Mouse (Mus musculus): ENCODE data around the gene Lrrc56. TPM values are rescaled to one million over a fixed set of nuclear protein-coding genes. Genes with fewer than 3 reads are reported as not detected.

The Lrrc56 gene
- polyA plus RNA-seq, 1 experiment from 2014 or later: 9.5 TPM

MicroRNAs within 50 kb of the gene (microRNA counts, 519-probe panel; counts per million panel counts)
- 2,882 counts per million, percentile 79 among the panel's probes with 10 or more counts for microRNA mmu-miR-210

Small RNA genes within 50 kb of the gene (microRNA-seq; reads per million reads assigned to microRNA genes)
- gene Mir210: 993 reads per million, percentile 76 among the genes with 10 or more reads in this experiment

Other genes with a start within 250 kb of the Lrrc56 start
- gene Ifitm5, start 243.9 kb upstream of the Lrrc56 start, polyA plus RNA-seq (2015; fragmentation: Nextera tagmentation; extraction: Ambion mirVana): 0.26 and 0.44 TPM in 2 replicates
- not detected in 2 replicates for gene Gm45717, start 238.2 kb upstream of the Lrrc56 start, polyA plus RNA-seq (2015; fragmentation: Nextera tagmentation; extraction: Ambion mirVana)
- 391 and 458 TPM in 2 replicates for gene Ifitm2, start 238.2 kb upstream of the Lrrc56 start, polyA plus RNA-seq (2015; fragmentation: Nextera tagmentation; extraction: Ambion mirVana)
- 15.2 and 15.4 TPM in 2 replicates for gene Ifitm1, start 226.9 kb upstream of the Lrrc56 start, polyA plus RNA-seq (2015; fragmentation: Nextera tagmentation; extraction: Ambion mirVana)
- 68.0 and 76.2 TPM in 2 replicates for gene Ifitm3, start 183.4 kb upstream of the Lrrc56 start, polyA plus RNA-seq (2015; fragmentation: Nextera tagmentation; extraction: Ambion mirVana)
- gene Ifitm6, start 176.2 kb upstream of the Lrrc56 start, polyA plus RNA-seq (2015; fragmentation: Nextera tagmentation; extraction: Ambion mirVana): 23.3 and 28.4 TPM in 2 replicates
- not detected in 2 replicates for gene Gm17387, start 165.0 kb upstream of the Lrrc56 start, polyA plus RNA-seq (2015; fragmentation: Nextera tagmentation; extraction: Ambion mirVana)
- gene B4galnt4, start 133.1 kb upstream of the Lrrc56 start, polyA plus RNA-seq (2015; fragmentation: Nextera tagmentation; extraction: Ambion mirVana): 0.35 and 0.37 TPM in 2 replicates
- gene Pkp3, start 115.9 kb upstream of the Lrrc56 start, polyA plus RNA-seq (2015; fragmentation: Nextera tagmentation; extraction: Ambion mirVana): 0.69 and 1.1 TPM in 2 replicates
- 27.2 and 28.1 TPM in 2 replicates for gene Sigirr, start 93.6 kb upstream of the Lrrc56 start, polyA plus RNA-seq (2015; fragmentation: Nextera tagmentation; extraction: Ambion mirVana)
- gene Ano9, start 76.4 kb upstream of the Lrrc56 start, polyA plus RNA-seq (2015; fragmentation: Nextera tagmentation; extraction: Ambion mirVana): 1.5 and 3.8 TPM in 2 replicates
- gene Ptdss2, start 71.8 kb upstream of the Lrrc56 start, polyA plus RNA-seq (2015; fragmentation: Nextera tagmentation; extraction: Ambion mirVana): 136 and 138 TPM in 2 replicates
- gene Rnh1, start 21.3 kb upstream of the Lrrc56 start, polyA plus RNA-seq (2015; fragmentation: Nextera tagmentation; extraction: Ambion mirVana): 70.1 and 71.7 TPM in 2 replicates
- gene Hras, start 152 bp upstream of the Lrrc56 start, polyA plus RNA-seq (2015; fragmentation: Nextera tagmentation; extraction: Ambion mirVana): 35.3 and 40.1 TPM in 2 replicates
- 0.80 and 0.84 TPM in 2 replicates for gene Lmntd2, start 19.9 kb downstream of the Lrrc56 start, polyA plus RNA-seq (2015; fragmentation: Nextera tagmentation; extraction: Ambion mirVana)
- gene Rassf7, start 21.7 kb downstream of the Lrrc56 start, polyA plus RNA-seq (2015; fragmentation: Nextera tagmentation; extraction: Ambion mirVana): 23.9 and 26.4 TPM in 2 replicates
- 23.8 and 28.5 TPM in 2 replicates for gene Phrf1, start 34.6 kb downstream of the Lrrc56 start, polyA plus RNA-seq (2015; fragmentation: Nextera tagmentation; extraction: Ambion mirVana)
- 7.7 and 8.2 TPM in 2 replicates for gene Irf7, start 72.3 kb downstream of the Lrrc56 start, polyA plus RNA-seq (2015; fragmentation: Nextera tagmentation; extraction: Ambion mirVana)
- gene Cdhr5, start 82.6 kb downstream of the Lrrc56 start, polyA plus RNA-seq (2015; fragmentation: Nextera tagmentation; extraction: Ambion mirVana): 0.42 and 1.6 TPM in 2 replicates
- gene Sct, start 85.0 kb downstream of the Lrrc56 start, polyA plus RNA-seq (2015; fragmentation: Nextera tagmentation; extraction: Ambion mirVana): 1.4 TPM in 1 of 2 replicates, not detected in the other
- gene Drd4, start 97.8 kb downstream of the Lrrc56 start, polyA plus RNA-seq (2015; fragmentation: Nextera tagmentation; extraction: Ambion mirVana): not detected in 2 replicates
- 11.6 and 13.6 TPM in 2 replicates for gene Deaf1, start 133.5 kb downstream of the Lrrc56 start, polyA plus RNA-seq (2015; fragmentation: Nextera tagmentation; extraction: Ambion mirVana)
- gene Tmem80, start 133.6 kb downstream of the Lrrc56 start, polyA plus RNA-seq (2015; fragmentation: Nextera tagmentation; extraction: Ambion mirVana): 13.9 and 16.7 TPM in 2 replicates
- 26.0 and 34.0 TPM in 2 replicates for gene Eps8l2, start 144.7 kb downstream of the Lrrc56 start, polyA plus RNA-seq (2015; fragmentation: Nextera tagmentation; extraction: Ambion mirVana)
- 373 and 397 TPM in 2 replicates for gene Taldo1, start 198.0 kb downstream of the Lrrc56 start, polyA plus RNA-seq (2015; fragmentation: Nextera tagmentation; extraction: Ambion mirVana)
- 13.5 and 14.3 TPM in 2 replicates for gene Gatd1, start 220.0 kb downstream of the Lrrc56 start, polyA plus RNA-seq (2015; fragmentation: Nextera tagmentation; extraction: Ambion mirVana)
- not detected in 2 replicates for gene Cend1, start 235.3 kb downstream of the Lrrc56 start, polyA plus RNA-seq (2015; fragmentation: Nextera tagmentation; extraction: Ambion mirVana)
- gene Slc25a22, start 243.7 kb downstream of the Lrrc56 start, polyA plus RNA-seq (2015; fragmentation: Nextera tagmentation; extraction: Ambion mirVana): 18.7 and 20.7 TPM in 2 replicates
- gene Pidd1, start 249.9 kb downstream of the Lrrc56 start, polyA plus RNA-seq (2015; fragmentation: Nextera tagmentation; extraction: Ambion mirVana): 8.8 and 9.7 TPM in 2 replicates